Mouse (Mus musculus) brain, embryonic 18.5 days (tissue): ENCODE data around the gene Ablim2.

Source experiments
- DNase-seq: peaks from one replicate; pipeline ENCODE4 v3.0.0-alpha.2; 2012; ENCODE audit warnings: low read depth, low spot score

Gene Ablim2

GRCm38 (mm10) chr5:35811639-35812295, 54.1 kb downstream of the Ablim2 start:
- no peak for DNase-seq

- no peak for DNase-seq
Observed at GRCm38 (mm10) chr5:35814334-35814941, 56.8 kb downstream of the Ablim2 start.

- DNase-seq, result no peak
Observed at GRCm38 (mm10) chr5:35815051-35815450, 57.4 kb downstream of the Ablim2 start.

GRCm38 (mm10) chr5:35817266-35817665, 59.6 kb downstream of the Ablim2 start:
- DNase-seq, result no peak

- DNase-seq, result no peak
Observed at GRCm38 (mm10) chr5:35817882-35818281, 60.2 kb downstream of the Ablim2 start.

- DNase-seq, result no peak
Observed at GRCm38 (mm10) chr5:35822721-35823120, 65.0 kb downstream of the Ablim2 start.

- DNase-seq, result no peak
Observed at GRCm38 (mm10) chr5:35826465-35826864, 68.8 kb downstream of the Ablim2 start.

GRCm38 (mm10) chr5:35827075-35827474, 69.4 kb downstream of the Ablim2 start:
- DNase-seq, result no peak

- no peak for DNase-seq
Observed at GRCm38 (mm10) chr5:35827856-35828255, 70.2 kb downstream of the Ablim2 start.

- DNase-seq, result no peak
Observed at GRCm38 (mm10) chr5:35830101-35830500, 72.4 kb downstream of the Ablim2 start.

- no peak for DNase-seq
Observed at GRCm38 (mm10) chr5:35833881-35834280, 76.2 kb downstream of the Ablim2 start.

- no peak for DNase-seq
Observed at GRCm38 (mm10) chr5:35836992-35837391, 79.3 kb downstream of the Ablim2 start.

GRCm38 (mm10) chr5:35839262-35839661, 81.6 kb downstream of the Ablim2 start:
- no peak for DNase-seq

- no peak for DNase-seq
Observed at GRCm38 (mm10) chr5:35851485-35851884, 93.8 kb downstream of the Ablim2 start.

GRCm38 (mm10) chr5:35853463-35853862, 95.8 kb downstream of the Ablim2 start:
- DNase-seq, result no peak

- DNase-seq, result no peak
Observed at GRCm38 (mm10) chr5:35856245-35856644, 98.6 kb downstream of the Ablim2 start.

GRCm38 (mm10) chr5:35858069-35858468, 100.4 kb downstream of the Ablim2 start:
- DNase-seq, result peak; percentile 18

- no peak for DNase-seq
Observed at GRCm38 (mm10) chr5:35861456-35861855, 103.8 kb downstream of the Ablim2 start.

GRCm38 (mm10) chr5:35869973-35870372, 112.3 kb downstream of the Ablim2 start:
- no peak for DNase-seq

GRCm38 (mm10) chr5:35870408-35871012, 112.8 kb downstream of the Ablim2 start:
- DNase-seq, result peak; percentile 58

- no peak for DNase-seq
Observed at GRCm38 (mm10) chr5:35873382-35873781, 115.7 kb downstream of the Ablim2 start.

GRCm38 (mm10) chr5:35876236-35876635, 118.6 kb downstream of the Ablim2 start:
- no peak for DNase-seq

- DNase-seq, result peak; percentile 80
Observed at GRCm38 (mm10) chr5:35879199-35879598, 121.5 kb downstream of the Ablim2 start.
